Mouse (Mus musculus): ENCODE measurements around the gene Zdhhc12. TPM values are rescaled to one million over a fixed set of nuclear protein-coding genes. Genes with fewer than 3 reads are reported as not detected.
"Not testable (repeated sequence)": the region's sequence is repeated elsewhere in the genome, so short reads cannot be mapped to it uniquely, and the experiment has no call there.

The Zdhhc12 gene
- polyA plus RNA-seq, 1 experiment from 2014 or later, result 30.9 TPM

GRCm38 (mm10) chr2:30061215-30062166, 32.0 kb downstream of the Zdhhc12 start:
- no peaks in the 10 kb centered on the region for H3K27me3 ChIP-seq (ENCODE audit: control insufficient read depth, insufficient read depth, low read length)
- DNase-seq (ENCODE audit: low spot score) (peak; percentile 85), ATAC-seq (replicated peaks; ENCODE audit: insufficient number of reproducible peaks, low FRiP score, low TSS enrichment, low read depth) (peak; percentile 29; the same call in 1 of the 2 replicates)
- peak overlapping the region; percentile 80 for H3K9ac ChIP-seq (replicated peaks; ENCODE audit: low read length)
- WGBS, result 9% methylated on average over 37 of the region's 37 CpGs
- peak overlapping the region; percentile 85 for H3K27ac ChIP-seq (replicated peaks; ENCODE audit: low read depth, low read length)
- H3K9me3 ChIP-seq (replicated peaks; ENCODE audit: control insufficient read depth, low read length), result no peaks in the 10 kb centered on the region
- H3K4me3 ChIP-seq (ENCODE audit: low read depth, low read length), result peak overlapping the region; percentile 38
- H3K36me3 ChIP-seq (replicated peaks; ENCODE audit: control insufficient read depth, insufficient read depth, low read depth, low read length), result no peaks in the 10 kb centered on the region; the same call in 1 of the 2 replicates
- peak overlapping the region; percentile 44 for H3K4me2 ChIP-seq (ENCODE audit: low read depth, low read length)
- H3K4me1 ChIP-seq (ENCODE audit: control insufficient read depth, insufficient read depth, low read length), result no peaks in the 10 kb centered on the region; the same call in 1 of the 2 replicates

GRCm38 (mm10) chr2:30058418-30058817, 35.0 kb downstream of the Zdhhc12 start:
- Histone ChIP-seq H3K27ac (replicated peaks; ENCODE audit: low read depth, low read length) (no peak overlapping the region), H3K9ac (replicated peaks; ENCODE audit: low read length) (no peak overlapping the region), H3K36me3 (replicated peaks; ENCODE audit: control insufficient read depth, insufficient read depth, low read depth, low read length) (no peaks in the 10 kb centered on the region; the same call in 1 of the 2 replicates), H3K27me3 (ENCODE audit: control insufficient read depth, insufficient read depth, low read length) (no peaks in the 10 kb centered on the region), H3K4me2 (ENCODE audit: low read depth, low read length) (no peak overlapping the region), H3K4me1 (ENCODE audit: control insufficient read depth, insufficient read depth, low read length) (no peaks in the 10 kb centered on the region), H3K9me3 (replicated peaks; ENCODE audit: control insufficient read depth, low read length) (no peaks in the 10 kb centered on the region), H3K4me3 (ENCODE audit: low read depth, low read length) (no peak overlapping the region)
- WGBS, result 48% methylated on average over 5 of the region's 5 CpGs
- ATAC-seq (replicated peaks; ENCODE audit: insufficient number of reproducible peaks, low FRiP score, low TSS enrichment, low read depth), result no peak
- DNase-seq (ENCODE audit: low spot score), result no peak

- Histone ChIP-seq H3K9ac (replicated peaks; ENCODE audit: low read length) (no peak within 1 kb of the TSS), H3K9me3 (replicated peaks; ENCODE audit: control insufficient read depth, low read length) (no peaks in the 10 kb centered on the region), H3K4me1 (ENCODE audit: control insufficient read depth, insufficient read depth, low read length) (no peaks in the 10 kb centered on the region), H3K36me3 (replicated peaks; ENCODE audit: control insufficient read depth, insufficient read depth, low read depth, low read length) (no peaks in the 10 kb centered on the region; the same call in 1 of the 2 replicates), H3K27ac (replicated peaks; ENCODE audit: low read depth, low read length) (no peak within 1 kb of the TSS), H3K27me3 (ENCODE audit: control insufficient read depth, insufficient read depth, low read length) (no peaks in the 10 kb centered on the region), H3K4me2 (ENCODE audit: low read depth, low read length) (no peak within 1 kb of the TSS), H3K4me3 (ENCODE audit: low read depth, low read length) (no peak within 1 kb of the TSS)
- 41% methylated on average over 12 of the region's 12 CpGs for WGBS
- ATAC-seq (replicated peaks; ENCODE audit: insufficient number of reproducible peaks, low FRiP score, low TSS enrichment, low read depth), result no peak
- peak; percentile 53 for DNase-seq (ENCODE audit: low spot score)
Measured at GRCm38 (mm10) chr2:30057223-30057904, 36.1 kb downstream of the Zdhhc12 start, which contains the start of gene Set. TSS of gene Set (plus strand) at chr2:30057378.

- 82% methylated on average over 3 of the region's 3 CpGs for WGBS
- H3K4me2 ChIP-seq (ENCODE audit: low read depth, low read length), result no peak overlapping the region
- no peaks in the 10 kb centered on the region for H3K9me3 ChIP-seq (replicated peaks; ENCODE audit: control insufficient read depth, low read length)
- H3K27ac ChIP-seq (replicated peaks; ENCODE audit: low read depth, low read length), result no peak overlapping the region
- H3K9ac ChIP-seq (replicated peaks; ENCODE audit: low read length), result no peak overlapping the region
- no peak overlapping the region for H3K4me3 ChIP-seq (ENCODE audit: low read depth, low read length)
- no peaks in the 10 kb centered on the region for H3K27me3 ChIP-seq (ENCODE audit: control insufficient read depth, insufficient read depth, low read length)
- no peaks in the 10 kb centered on the region; the same call in 1 of the 2 replicates for H3K36me3 ChIP-seq (replicated peaks; ENCODE audit: control insufficient read depth, insufficient read depth, low read depth, low read length)
- H3K4me1 ChIP-seq (ENCODE audit: control insufficient read depth, insufficient read depth, low read length), result no peaks in the 10 kb centered on the region
- DNase-seq (ENCODE audit: low spot score) (no peak), ATAC-seq (replicated peaks; ENCODE audit: insufficient number of reproducible peaks, low FRiP score, low TSS enrichment, low read depth) (no peak)
Measured at GRCm38 (mm10) chr2:30056736-30057135, 36.7 kb downstream of the Zdhhc12 start.

GRCm38 (mm10) chr2:30055310-30055709, 38.1 kb downstream of the Zdhhc12 start:
- WGBS, result 88% methylated on average over 3 of the region's 3 CpGs
- not testable (repeated sequence) for H3K4me3 ChIP-seq (ENCODE audit: low read depth, low read length); H3K27ac ChIP-seq (replicated peaks; ENCODE audit: low read depth, low read length); H3K4me2 ChIP-seq (ENCODE audit: low read depth, low read length); H3K27me3 ChIP-seq (ENCODE audit: control insufficient read depth, insufficient read depth, low read length); H3K9ac ChIP-seq (replicated peaks; ENCODE audit: low read length); H3K9me3 ChIP-seq (replicated peaks; ENCODE audit: control insufficient read depth, low read length); H3K36me3 ChIP-seq (replicated peaks; ENCODE audit: control insufficient read depth, insufficient read depth, low read depth, low read length); H3K4me1 ChIP-seq (ENCODE audit: control insufficient read depth, insufficient read depth, low read length); ATAC-seq (replicated peaks; ENCODE audit: insufficient number of reproducible peaks, low FRiP score, low TSS enrichment, low read depth); DNase-seq (ENCODE audit: low spot score)

- no peak overlapping the region for H3K4me3 ChIP-seq (ENCODE audit: low read depth, low read length)
- no peaks in the 10 kb centered on the region for H3K9me3 ChIP-seq (replicated peaks; ENCODE audit: control insufficient read depth, low read length)
- 47% methylated on average over 6 of the region's 6 CpGs for WGBS
- DNase-seq (ENCODE audit: low spot score), result no peak
- no peak for ATAC-seq (replicated peaks; ENCODE audit: insufficient number of reproducible peaks, low FRiP score, low TSS enrichment, low read depth)
- H3K27ac ChIP-seq (replicated peaks; ENCODE audit: low read depth, low read length), result no peak overlapping the region
- no peaks in the 10 kb centered on the region for H3K4me1 ChIP-seq (ENCODE audit: control insufficient read depth, insufficient read depth, low read length)
- H3K27me3 ChIP-seq (ENCODE audit: control insufficient read depth, insufficient read depth, low read length), result no peaks in the 10 kb centered on the region
- H3K36me3 ChIP-seq (replicated peaks; ENCODE audit: control insufficient read depth, insufficient read depth, low read depth, low read length), result no peaks in the 10 kb centered on the region
- H3K9ac ChIP-seq (replicated peaks; ENCODE audit: low read length), result no peak overlapping the region
- H3K4me2 ChIP-seq (ENCODE audit: low read depth, low read length), result no peak overlapping the region
Measured at GRCm38 (mm10) chr2:30051992-30052761, 41.3 kb downstream of the Zdhhc12 start.

GRCm38 (mm10) chr2:30049831-30050230, 43.6 kb downstream of the Zdhhc12 start:
- DNase-seq (ENCODE audit: low spot score) (no peak), ATAC-seq (replicated peaks; ENCODE audit: insufficient number of reproducible peaks, low FRiP score, low TSS enrichment, low read depth) (no peak)
- Histone ChIP-seq H3K27me3 (ENCODE audit: control insufficient read depth, insufficient read depth, low read length) (no peaks in the 10 kb centered on the region), H3K36me3 (replicated peaks; ENCODE audit: control insufficient read depth, insufficient read depth, low read depth, low read length) (no peaks in the 10 kb centered on the region), H3K4me2 (ENCODE audit: low read depth, low read length) (no peak overlapping the region), H3K9ac (replicated peaks; ENCODE audit: low read length) (no peak overlapping the region), H3K4me3 (ENCODE audit: low read depth, low read length) (no peak overlapping the region), H3K4me1 (ENCODE audit: control insufficient read depth, insufficient read depth, low read length) (no peaks in the 10 kb centered on the region), H3K9me3 (replicated peaks; ENCODE audit: control insufficient read depth, low read length) (no peaks in the 10 kb centered on the region), H3K27ac (replicated peaks; ENCODE audit: low read depth, low read length) (no peak overlapping the region)
- 83% methylated on average over 3 of the region's 3 CpGs for WGBS
